Mouse (Mus musculus): Measurements from ENCODE around the gene Tbc1d14. TPM values are rescaled to one million over a fixed set of nuclear protein-coding genes. Genes with fewer than 3 reads are reported as not detected.

Gene Tbc1d14
- polyA plus RNA-seq, 1 experiment, result 17.3 TPM

DNA sequence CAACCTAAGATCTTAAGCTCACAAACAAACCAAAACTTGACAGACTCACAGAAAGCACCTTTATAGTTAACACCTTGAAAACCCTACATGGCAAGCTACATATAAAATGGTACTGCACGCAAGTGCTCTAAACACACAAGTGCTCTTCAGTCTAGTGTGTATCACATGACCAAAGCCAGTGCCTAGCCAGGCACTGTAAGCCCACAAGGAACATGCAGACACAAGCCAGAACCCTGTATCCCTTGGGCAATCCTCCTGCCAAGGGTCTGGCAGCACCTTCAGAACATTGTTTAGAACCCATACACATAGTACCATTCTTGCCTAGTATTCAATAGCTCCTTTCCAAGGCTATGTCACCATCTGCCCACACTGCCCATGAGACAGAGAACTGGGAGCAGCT, 48.3 kb downstream of the Tbc1d14 start:
- TF ChIP-seq GATA1 (IDR thresholded peaks at IDR 0.05; ENCODE audit: low read length), result no peak

DNA sequence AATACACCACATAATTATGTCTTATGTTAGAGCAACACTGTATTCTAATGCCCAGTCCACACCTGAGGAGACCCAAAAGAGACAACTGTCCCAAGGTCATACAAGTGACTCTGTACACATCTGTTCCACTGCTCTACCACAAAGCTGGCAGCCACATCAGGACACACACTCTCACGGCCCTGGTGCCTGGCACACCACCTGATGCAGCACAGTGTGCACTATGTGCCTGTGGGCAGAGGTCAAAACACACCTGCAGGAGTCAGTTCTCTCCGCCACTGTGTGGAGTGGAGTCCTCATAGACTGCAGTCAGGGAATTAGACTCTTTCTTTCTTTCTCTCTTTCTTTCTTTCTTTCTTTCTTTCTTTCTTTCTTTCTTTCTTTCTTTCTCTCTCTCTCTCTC, 52.1 kb downstream of the Tbc1d14 start:
- TF ChIP-seq GATA1 (IDR thresholded peaks at IDR 0.05; ENCODE audit: low read length), result no peak

DNA sequence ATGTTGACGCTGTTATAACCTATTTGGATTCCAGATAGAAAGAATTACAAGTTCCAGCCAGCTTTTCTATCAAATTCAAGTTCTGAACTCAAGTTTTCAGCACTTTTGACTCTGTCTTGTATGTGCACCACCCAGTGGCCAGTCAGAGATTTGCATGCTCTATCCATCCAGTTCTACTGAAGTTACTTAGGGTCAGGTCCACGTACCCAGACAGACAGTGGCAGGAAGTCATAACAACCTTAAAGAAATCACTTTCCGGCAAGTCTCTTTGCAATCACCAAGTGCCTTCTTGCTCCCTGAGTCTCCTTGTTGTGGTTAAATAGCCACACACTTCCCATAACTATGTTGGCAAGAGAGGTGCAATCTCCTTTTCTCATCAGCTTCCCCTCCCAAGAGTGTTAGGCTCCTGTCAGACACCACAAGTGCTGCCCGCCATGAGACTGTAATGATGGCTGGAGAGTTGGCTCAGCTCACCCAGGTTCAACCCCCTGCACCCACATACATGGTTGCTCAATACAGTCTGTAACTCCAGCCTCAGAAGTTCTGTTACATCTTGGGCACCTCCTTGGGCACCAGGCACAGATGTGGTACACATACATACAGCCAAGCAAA, 54.4 kb downstream of the Tbc1d14 start:
- TF ChIP-seq GATA1 (IDR thresholded peaks at IDR 0.05; ENCODE audit: low read length), result no peak

DNA sequence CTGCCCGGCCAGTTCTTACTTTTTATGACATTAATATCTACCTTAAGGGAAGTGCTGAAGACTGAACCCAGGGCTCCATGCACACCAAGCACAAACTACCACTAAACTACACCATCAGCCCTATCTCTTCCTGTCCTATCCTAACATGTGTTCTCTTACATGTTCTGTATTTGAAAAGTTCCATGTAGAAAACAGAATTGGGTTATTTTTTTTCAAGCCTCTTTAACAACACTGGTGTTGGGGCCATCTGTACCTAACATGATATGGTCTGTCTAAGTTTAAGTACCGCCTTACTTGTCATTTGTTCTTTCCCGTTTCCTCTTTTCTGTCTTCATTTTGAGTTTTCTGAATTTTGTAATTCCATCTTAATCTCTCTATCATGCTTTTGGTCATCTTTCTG, 56.7 kb downstream of the Tbc1d14 start:
- no peak for TF ChIP-seq GATA1 (IDR thresholded peaks at IDR 0.05; ENCODE audit: low read length)

DNA sequence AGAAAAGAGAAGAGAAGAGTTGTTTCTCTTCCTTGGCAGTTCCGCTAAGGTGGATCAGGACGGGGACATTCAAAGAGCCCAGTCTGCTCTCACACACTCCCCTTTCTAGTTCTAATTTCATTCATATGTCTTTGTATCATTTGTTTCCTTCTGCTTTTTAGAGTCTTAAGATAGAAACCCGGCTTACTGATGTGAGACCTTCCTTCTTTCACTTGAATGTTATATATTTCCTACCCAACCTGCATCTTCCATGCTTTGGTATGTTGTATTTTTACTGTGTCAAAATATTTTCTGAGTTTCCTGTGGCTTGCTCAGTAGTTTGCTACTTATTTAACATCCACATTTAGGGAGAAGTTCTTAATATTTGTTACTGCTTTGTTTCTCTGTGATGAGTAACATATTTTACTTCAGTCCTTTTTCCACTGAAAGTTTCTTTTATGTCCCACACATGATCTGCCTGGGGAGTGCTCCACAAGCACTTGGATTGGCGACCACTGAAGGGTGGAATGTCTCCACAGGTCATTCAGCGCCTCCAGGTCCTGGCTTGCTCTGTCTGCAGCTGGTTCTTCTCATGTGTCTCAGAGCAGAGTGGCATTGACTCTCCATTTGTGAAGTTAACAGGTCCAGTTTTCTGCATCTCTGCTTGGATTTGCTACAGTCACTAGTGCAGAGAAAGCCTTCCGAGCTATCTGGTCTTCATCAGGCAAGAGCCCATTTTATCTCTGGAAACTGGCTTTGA, 57.5 kb downstream of the Tbc1d14 start:
- no peak for TF ChIP-seq GATA1 (IDR thresholded peaks at IDR 0.05; ENCODE audit: low read length)

DNA sequence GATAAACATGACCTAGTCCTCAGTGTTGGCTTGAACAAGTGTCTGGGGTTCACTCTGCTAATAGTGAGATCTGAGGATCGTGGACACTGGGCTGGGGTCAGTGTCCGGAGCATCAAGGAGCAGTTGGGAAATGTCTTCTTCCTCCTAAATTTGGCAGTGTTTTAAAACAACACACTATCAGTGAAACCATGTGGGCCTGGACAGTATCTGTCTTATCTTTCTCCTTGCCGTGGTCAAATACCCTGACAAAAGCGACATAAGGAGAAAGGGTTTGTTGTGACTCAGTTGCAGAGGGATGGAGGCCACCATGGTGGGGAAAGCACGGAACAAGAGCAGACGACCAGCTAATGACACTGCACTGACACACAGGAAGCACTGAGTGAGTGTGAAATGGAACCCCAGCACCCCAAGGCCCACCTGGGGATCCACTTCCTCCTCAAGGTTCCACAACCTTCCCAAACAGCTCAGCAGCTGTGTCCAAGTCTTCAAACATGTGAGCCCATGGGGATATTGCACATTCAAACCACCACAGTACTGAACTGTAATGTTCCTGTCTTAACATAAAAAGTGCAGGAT, 58.5 kb downstream of the Tbc1d14 start:
- no peak for TF ChIP-seq GATA1 (IDR thresholded peaks at IDR 0.05; ENCODE audit: low read length)

DNA sequence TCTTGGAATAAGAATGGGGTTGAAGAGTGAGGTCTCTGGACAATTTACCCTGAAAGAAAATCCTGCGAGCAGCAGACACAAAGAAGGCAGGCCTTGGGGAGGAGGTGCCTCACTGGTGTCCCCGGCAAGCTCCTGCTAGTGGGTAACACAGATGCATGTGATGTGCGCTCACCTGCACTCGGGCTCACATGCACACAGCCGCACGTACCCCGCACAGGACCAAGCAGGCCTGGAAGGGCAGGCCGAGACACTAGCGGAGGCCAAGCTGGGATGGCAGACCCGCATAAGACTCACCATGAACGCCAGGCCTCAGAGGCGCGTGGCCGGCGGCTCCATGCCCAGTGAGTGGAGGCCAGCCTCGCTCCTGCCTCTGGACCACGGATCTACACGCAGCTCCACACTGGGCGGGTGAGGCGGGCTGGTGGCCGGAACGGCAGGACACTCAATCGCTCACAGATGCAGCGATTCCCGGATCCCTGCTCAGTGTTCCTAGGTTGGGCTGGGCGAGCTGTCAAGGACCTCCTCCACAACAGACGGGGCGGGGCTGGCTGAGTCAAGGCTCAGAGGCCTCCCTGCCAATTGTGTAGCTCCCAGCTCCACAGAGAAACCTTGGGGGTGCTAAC, 62.8 kb downstream of the Tbc1d14 start:
- no peak for TF ChIP-seq GATA1 (IDR thresholded peaks at IDR 0.05; ENCODE audit: low read length)

DNA sequence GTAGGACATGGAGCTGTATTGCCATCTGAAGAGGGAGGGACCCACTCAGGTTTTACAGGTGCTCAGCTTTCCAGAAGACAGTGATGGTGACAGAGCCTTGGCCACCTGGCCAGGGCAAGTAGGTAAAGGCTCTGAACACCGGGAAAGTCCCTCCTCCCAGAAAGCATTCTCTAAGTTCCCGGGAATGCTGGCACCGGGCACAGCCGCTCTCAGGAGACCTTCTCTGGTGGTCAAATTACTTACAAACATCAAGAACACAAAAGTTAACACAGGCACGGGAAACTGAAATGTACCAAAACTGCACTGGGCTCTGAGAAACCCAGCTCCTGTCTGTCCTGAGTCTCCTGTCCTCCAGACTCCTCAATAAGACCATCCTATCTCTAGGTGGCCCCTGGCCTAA, 63.4 kb downstream of the Tbc1d14 start:
- TF ChIP-seq GATA1 (IDR thresholded peaks at IDR 0.05; ENCODE audit: low read length), result no peak

DNA sequence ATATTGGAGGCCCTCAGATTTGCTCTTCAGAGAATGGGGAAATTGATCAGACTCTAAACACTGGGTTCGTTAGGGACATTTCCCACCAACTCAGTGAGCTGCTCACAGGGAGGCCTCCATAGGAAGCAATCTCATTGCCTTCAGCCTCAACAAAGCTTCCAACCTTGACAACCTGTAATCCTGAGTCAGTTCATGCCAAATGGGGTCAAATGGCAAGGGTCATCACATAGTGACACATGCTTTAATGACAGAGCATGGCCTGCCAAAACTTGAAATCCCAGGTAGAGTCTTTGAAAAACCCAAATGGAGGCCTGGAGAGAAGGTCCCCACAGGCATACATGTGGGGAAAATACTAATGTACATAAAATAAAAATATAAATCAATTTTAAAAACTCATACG, 66.2 kb downstream of the Tbc1d14 start:
- TF ChIP-seq GATA1 (IDR thresholded peaks at IDR 0.05; ENCODE audit: low read length), result no peak

DNA sequence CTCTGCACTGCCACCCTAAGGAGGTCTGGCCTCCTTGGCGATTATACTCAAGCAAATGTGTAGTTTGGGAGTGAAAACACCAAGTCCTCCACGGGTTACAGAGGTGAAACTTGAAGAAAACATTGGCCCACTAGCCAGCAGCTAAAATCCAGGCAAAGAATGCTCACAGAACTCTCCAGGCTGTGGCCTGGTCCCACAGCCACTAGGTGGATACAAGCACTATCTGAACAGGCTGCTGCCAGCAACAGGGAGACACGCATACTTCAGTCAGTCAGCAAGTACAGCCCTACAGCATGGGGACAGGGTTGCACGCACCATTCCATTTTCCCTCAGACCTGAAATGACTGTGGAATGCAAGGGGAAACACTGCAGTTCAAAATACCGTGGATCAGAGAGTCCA, 66.8 kb downstream of the Tbc1d14 start:
- TF ChIP-seq GATA1 (IDR thresholded peaks at IDR 0.05; ENCODE audit: low read length), result no peak

DNA sequence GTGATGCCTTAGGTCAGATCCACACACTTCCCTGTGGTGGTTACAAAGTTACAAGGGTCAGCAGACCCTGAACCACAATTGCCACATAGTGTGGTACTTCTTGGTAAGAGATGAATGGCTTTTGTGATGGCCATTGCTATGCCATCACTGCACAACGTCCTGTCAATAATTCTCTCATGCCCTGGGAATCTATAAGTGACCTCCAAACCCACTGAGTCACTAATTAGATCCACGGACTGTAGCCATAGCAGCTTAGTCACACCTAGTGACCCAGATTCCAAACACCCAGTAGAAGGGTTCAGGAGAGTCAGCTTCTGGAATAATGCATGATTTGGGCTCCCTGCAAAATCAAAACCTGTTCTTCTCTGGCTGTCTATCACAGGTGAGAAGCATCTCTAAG, 67.9 kb downstream of the Tbc1d14 start:
- TF ChIP-seq GATA1 (IDR thresholded peaks at IDR 0.05; ENCODE audit: low read length), result no peak

DNA sequence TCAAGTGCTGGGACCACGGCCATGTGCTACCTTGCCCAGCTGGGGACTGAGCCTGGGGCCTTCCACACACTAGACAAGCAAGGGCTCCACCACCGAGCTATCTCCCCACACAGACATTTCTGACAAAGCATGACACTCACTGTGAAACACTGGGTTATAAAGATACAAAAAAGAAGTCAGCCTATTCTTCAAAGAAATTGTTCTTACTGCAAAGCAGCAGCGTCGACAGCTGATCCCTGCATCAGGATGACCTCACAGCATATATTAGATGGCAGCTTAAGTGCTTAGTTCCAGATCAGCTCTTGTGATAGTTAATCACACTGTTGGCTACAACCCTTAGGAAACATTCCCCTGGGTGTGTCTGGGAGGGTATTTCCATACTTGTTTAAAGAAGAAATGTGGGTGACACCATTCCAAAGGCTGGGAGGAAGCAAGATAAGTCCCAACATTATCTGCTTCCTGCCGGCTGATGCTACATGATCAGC, 69.8 kb downstream of the Tbc1d14 start:
- TF ChIP-seq GATA1 (IDR thresholded peaks at IDR 0.05; ENCODE audit: low read length), result no peak

DNA sequence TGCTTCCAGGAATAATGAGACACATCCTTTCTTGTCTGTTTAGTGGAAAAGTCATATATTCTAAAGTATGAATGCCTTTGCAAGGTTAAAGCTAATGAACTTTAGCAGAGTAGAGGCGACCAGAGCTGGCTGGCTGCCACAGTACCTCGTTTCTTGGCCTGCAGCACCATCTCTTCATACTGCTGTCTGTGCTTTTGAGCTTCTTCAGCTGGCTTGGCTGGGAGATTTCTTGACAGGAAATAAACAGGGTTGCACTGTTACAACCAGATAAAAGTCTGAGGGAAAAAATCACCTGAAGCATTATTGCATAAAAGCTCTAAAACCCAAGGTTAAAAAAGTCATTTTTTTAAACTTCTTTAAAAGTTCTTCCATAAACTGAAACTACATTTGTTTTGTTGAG, 70.3 kb downstream of the Tbc1d14 start:
- TF ChIP-seq GATA1 (IDR thresholded peaks at IDR 0.05; ENCODE audit: low read length), result no peak

DNA sequence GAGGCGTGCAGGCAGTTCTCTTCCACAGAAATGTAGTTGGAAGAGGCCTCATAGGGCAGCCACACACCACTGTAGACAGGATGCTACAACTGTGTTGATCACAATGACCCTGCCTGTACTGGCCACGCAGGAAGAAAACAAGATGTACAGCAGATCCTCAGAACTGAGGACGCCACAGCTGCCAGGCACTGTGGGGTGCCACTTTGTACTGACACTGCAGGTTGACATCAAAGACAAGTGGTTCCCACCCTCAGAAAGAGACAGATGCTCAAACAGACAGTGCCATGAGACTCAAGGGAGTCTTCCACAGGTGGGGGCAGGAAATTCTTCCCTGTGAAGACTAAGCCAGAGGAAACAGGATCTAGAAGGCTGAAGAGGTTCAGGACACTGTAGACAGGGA, 73.3 kb downstream of the Tbc1d14 start:
- TF ChIP-seq GATA1 (IDR thresholded peaks at IDR 0.05; ENCODE audit: low read length), result no peak

DNA sequence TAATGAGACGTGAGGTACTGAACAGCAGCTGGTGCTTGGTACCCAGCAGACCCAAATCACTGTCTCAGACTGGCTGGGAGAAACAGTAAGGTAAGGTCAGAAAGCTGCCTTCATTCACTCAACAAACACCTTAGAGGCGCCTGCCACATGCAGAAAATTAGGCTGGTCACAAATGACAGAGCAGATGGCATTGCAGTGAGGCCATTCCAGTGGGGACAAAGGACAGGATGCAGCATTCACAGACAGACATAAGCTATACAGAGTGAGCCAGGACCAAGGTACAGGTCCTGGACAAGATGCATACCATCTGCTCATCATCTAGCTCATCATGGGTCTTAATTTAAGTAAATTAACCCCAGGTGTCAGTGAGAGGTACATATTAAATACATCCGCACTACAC, 75.5 kb downstream of the Tbc1d14 start:
- TF ChIP-seq GATA1 (IDR thresholded peaks at IDR 0.05; ENCODE audit: low read length), result no peak

DNA sequence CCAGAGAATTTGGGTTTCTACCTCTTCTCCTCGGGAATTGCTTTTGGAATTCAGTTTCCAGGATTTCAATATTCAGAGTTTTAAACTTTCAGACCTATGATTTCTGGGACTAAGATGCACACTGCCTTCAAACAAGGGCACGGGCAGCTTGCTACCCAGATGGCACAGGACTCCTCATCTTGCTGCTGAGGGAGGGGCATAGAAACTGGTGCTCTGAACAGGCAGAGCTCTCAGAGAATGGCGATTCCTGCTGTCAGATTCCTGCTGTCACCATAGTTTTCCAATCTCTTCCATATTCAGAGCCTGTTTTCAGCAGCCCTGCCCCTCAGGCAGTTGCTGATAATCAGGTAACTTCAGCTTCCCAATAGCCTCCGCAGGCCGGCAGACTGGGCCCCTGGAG, 77.5 kb downstream of the Tbc1d14 start:
- TF ChIP-seq GATA1 (IDR thresholded peaks at IDR 0.05; ENCODE audit: low read length), result no peak
